Mouse (Mus musculus) kidney, postnatal 14 days (tissue): ENCODE data around the gene Mtrex.

Experiments
- DNase-seq: peaks from one replicate; pipeline ENCODE4 v3.0.0; 2022; ENCODE audit warnings: mixed read lengths

Gene Mtrex

GRCm38 (mm10) chr13:112867381-112867780 lies 59.8 kb downstream of the Mtrex start:
- DNase-seq: no peak

GRCm38 (mm10) chr13:112866782-112867181 lies 60.4 kb downstream of the Mtrex start:
- DNase-seq: no peak

- DNase-seq: no peak
Observed at GRCm38 (mm10) chr13:112862978-112863677, 64.1 kb downstream of the Mtrex start.

- no peak for DNase-seq
Observed at GRCm38 (mm10) chr13:112862342-112862741, 64.9 kb downstream of the Mtrex start.

- peak; percentile 83 for DNase-seq
Observed at GRCm38 (mm10) chr13:112861825-112862306, 65.3 kb downstream of the Mtrex start.

GRCm38 (mm10) chr13:112860911-112861310 lies 66.3 kb downstream of the Mtrex start:
- no peak for DNase-seq

- no peak for DNase-seq
Observed at GRCm38 (mm10) chr13:112860370-112860769, 66.8 kb downstream of the Mtrex start.

GRCm38 (mm10) chr13:112859574-112860134 lies 67.5 kb downstream of the Mtrex start:
- no peak for DNase-seq

- no peak for DNase-seq
Observed at GRCm38 (mm10) chr13:112857921-112858320, 69.3 kb downstream of the Mtrex start.

- DNase-seq: no peak
Observed at GRCm38 (mm10) chr13:112854402-112854801, 72.8 kb downstream of the Mtrex start.

GRCm38 (mm10) chr13:112853710-112854316 lies 73.4 kb downstream of the Mtrex start:
- DNase-seq: no peak

GRCm38 (mm10) chr13:112845931-112846330 lies 81.3 kb downstream of the Mtrex start:
- DNase-seq: no peak

GRCm38 (mm10) chr13:112840241-112841087 lies 86.7 kb downstream of the Mtrex start:
- DNase-seq: no peak

- DNase-seq: no peak
Observed at GRCm38 (mm10) chr13:112838562-112839232, 88.5 kb downstream of the Mtrex start.

- DNase-seq: no peak
Observed at GRCm38 (mm10) chr13:112837621-112838155, 89.5 kb downstream of the Mtrex start.

GRCm38 (mm10) chr13:112836951-112837350 lies 90.2 kb downstream of the Mtrex start:
- DNase-seq: no peak

GRCm38 (mm10) chr13:112835113-112835512 lies 92.1 kb downstream of the Mtrex start:
- DNase-seq: no peak

- DNase-seq: no peak
Observed at GRCm38 (mm10) chr13:112833895-112834263, 93.3 kb downstream of the Mtrex start.

- DNase-seq: no peak
Observed at GRCm38 (mm10) chr13:112833253-112833894, 93.8 kb downstream of the Mtrex start.

- DNase-seq: no peak
Observed at GRCm38 (mm10) chr13:112832589-112832988, 94.6 kb downstream of the Mtrex start.

GRCm38 (mm10) chr13:112829619-112830018 lies 97.6 kb downstream of the Mtrex start:
- DNase-seq: no peak

- no peak for DNase-seq
Observed at GRCm38 (mm10) chr13:112825479-112825878, 101.7 kb downstream of the Mtrex start.
